Mouse (Mus musculus): Measurements from ENCODE around the gene Cyp2c54. TPM values are rescaled to one million over a fixed set of nuclear protein-coding genes. Genes with fewer than 3 reads are reported as not detected.
"Not testable (repeated sequence)": the region's sequence is repeated elsewhere in the genome, so short reads cannot be mapped to it uniquely, and the experiment has no call there.

Gene Cyp2c54
- total and polyA plus RNA-seq, 3 experiments: not detected

- no peak overlapping the region for H3K27ac ChIP-seq (ENCODE audit: control insufficient read depth, low read depth, low read length)
- no peaks in the 10 kb centered on the region for H3K36me3 ChIP-seq (ENCODE audit: control insufficient read depth in 1 of 2, insufficient read depth in 2 of 2, low read length in 2 of 2)
- TF ChIP-seq RAD21 (IDR thresholded peaks at IDR 0.05; ENCODE audit: low read depth, low read length): no peak
- TF ChIP-seq MYC (IDR thresholded peaks at IDR 0.05; ENCODE audit: low read depth, low read length): no peak
- TF ChIP-seq RCOR1 (IDR thresholded peaks at IDR 0.05; ENCODE audit: low read depth, low read length): no peak
- TF ChIP-seq MYB (IDR thresholded peaks at IDR 0.05; ENCODE audit: low read depth, low read length): no peak
- TF ChIP-seq KAT2A (conservative IDR thresholded peaks at IDR 0.05; ENCODE audit: low read depth, low read length): no peak
- no peak for TF ChIP-seq USF1 (IDR thresholded peaks at IDR 0.05; ENCODE audit: low read depth, low read length)
- TF ChIP-seq MXI1 (IDR thresholded peaks at IDR 0.05; ENCODE audit: low read depth, low read length): no peak
- TF ChIP-seq MAZ (IDR thresholded peaks at IDR 0.05; ENCODE audit: low read depth, low read length): no peak
- no peak for TF ChIP-seq CHD2 (IDR thresholded peaks at IDR 0.05; ENCODE audit: low read length)
- TF ChIP-seq USF2 (IDR thresholded peaks at IDR 0.05; ENCODE audit: borderline replicate concordance in 1 of 2, insufficient read depth in 1 of 2, low read depth in 1 of 2, low read length in 2 of 2): no peak
- no peak for DNase-seq (ENCODE audit: low read depth, low spot score)
- H3K27me3 ChIP-seq (ENCODE audit: control insufficient read depth in 1 of 2, insufficient read depth in 2 of 2, low read length in 2 of 2): no peaks in the 10 kb centered on the region
- H3K4me3 ChIP-seq (ENCODE audit: control insufficient read depth in 1 of 2, insufficient read depth in 1 of 2, low read depth in 2 of 2, low read length in 2 of 2): no peak overlapping the region
- no peaks in the 10 kb centered on the region for H3K79me2 ChIP-seq (ENCODE audit: control insufficient read depth, insufficient read depth, low read length, poor library complexity)
- H3K9ac ChIP-seq (ENCODE audit: control insufficient read depth, low read depth, low read length, poor library complexity, severe bottlenecking): no peak overlapping the region
- no peaks in the 10 kb centered on the region for H3K4me1 ChIP-seq (ENCODE audit: control insufficient read depth in 1 of 2, insufficient read depth in 2 of 2, low read length in 2 of 2)
- no peaks in the 10 kb centered on the region for H3K9me3 ChIP-seq (replicated peaks; ENCODE audit: insufficient read depth, low read length)
These were observed 17.5 kb upstream of the Cyp2c54 start for GRCm38 (mm10) chr19:40091111-40091510.

GRCm38 (mm10) chr19:40089421-40089820 lies 15.8 kb upstream of the Cyp2c54 start, which contains the start of gene Cyp2c50:
TSS of gene Cyp2c50 (plus strand) at chr19:40089688.
- H3K4me3 ChIP-seq (ENCODE audit: control insufficient read depth in 1 of 2, insufficient read depth in 1 of 2, low read depth in 2 of 2, low read length in 2 of 2); H3K9ac ChIP-seq (ENCODE audit: control insufficient read depth, low read depth, low read length, poor library complexity, severe bottlenecking); DNase-seq (ENCODE audit: low read depth, low spot score); H3K79me2 ChIP-seq (ENCODE audit: control insufficient read depth, insufficient read depth, low read length, poor library complexity); H3K4me1 ChIP-seq (ENCODE audit: control insufficient read depth in 1 of 2, insufficient read depth in 2 of 2, low read length in 2 of 2); H3K9me3 ChIP-seq (replicated peaks; ENCODE audit: insufficient read depth, low read length); H3K36me3 ChIP-seq (ENCODE audit: control insufficient read depth in 1 of 2, insufficient read depth in 2 of 2, low read length in 2 of 2); H3K27ac ChIP-seq (ENCODE audit: control insufficient read depth, low read depth, low read length); H3K27me3 ChIP-seq (ENCODE audit: control insufficient read depth in 1 of 2, insufficient read depth in 2 of 2, low read length in 2 of 2): not testable (repeated sequence)

GRCm38 (mm10) chr19:40088381-40088780 lies 14.8 kb upstream of the Cyp2c54 start:
- no peak overlapping the region for H3K27ac ChIP-seq (ENCODE audit: control insufficient read depth, low read depth, low read length)
- DNase-seq (ENCODE audit: low read depth, low spot score): no peak
- TF ChIP-seq EP300 (IDR thresholded peaks at IDR 0.05; ENCODE audit: low read depth in 1 of 2, low read length in 2 of 2) (no peak), HCFC1 (IDR thresholded peaks at IDR 0.05; ENCODE audit: low read depth, low read length) (no peak), NRF1 (IDR thresholded peaks at IDR 0.05; ENCODE audit: insufficient read depth, low read depth, low read length, poor library complexity, severe bottlenecking) (no peak), UBTF (IDR thresholded peaks at IDR 0.05; ENCODE audit: borderline replicate concordance, insufficient read depth, low read depth, low read length) (no peak), TCF12 (IDR thresholded peaks at IDR 0.05; ENCODE audit: low read depth, low read length) (no peak), ZKSCAN1 (IDR thresholded peaks at IDR 0.05; ENCODE audit: low read depth, low read length) (no peak), MEF2A (IDR thresholded peaks at IDR 0.05; ENCODE audit: extremely low read depth, insufficient replicate concordance, low read depth, low read length, poor library complexity, severe bottlenecking) (no peak)
- H3K4me3 ChIP-seq (ENCODE audit: control insufficient read depth in 1 of 2, insufficient read depth in 1 of 2, low read depth in 2 of 2, low read length in 2 of 2): no peak overlapping the region
- no peaks in the 10 kb centered on the region for H3K79me2 ChIP-seq (ENCODE audit: control insufficient read depth, insufficient read depth, low read length, poor library complexity)
- H3K36me3 ChIP-seq (ENCODE audit: control insufficient read depth in 1 of 2, insufficient read depth in 2 of 2, low read length in 2 of 2): no peaks in the 10 kb centered on the region
- H3K27me3 ChIP-seq (ENCODE audit: control insufficient read depth in 1 of 2, insufficient read depth in 2 of 2, low read length in 2 of 2): no peaks in the 10 kb centered on the region
- no peak overlapping the region for H3K9ac ChIP-seq (ENCODE audit: control insufficient read depth, low read depth, low read length, poor library complexity, severe bottlenecking)
- H3K9me3 ChIP-seq (replicated peaks; ENCODE audit: insufficient read depth, low read length): no peaks in the 10 kb centered on the region
- H3K4me1 ChIP-seq (ENCODE audit: control insufficient read depth in 1 of 2, insufficient read depth in 2 of 2, low read length in 2 of 2): no peaks in the 10 kb centered on the region

- not testable (repeated sequence) for H3K27ac ChIP-seq (ENCODE audit: control insufficient read depth, low read depth, low read length); H3K4me3 ChIP-seq (ENCODE audit: control insufficient read depth in 1 of 2, insufficient read depth in 1 of 2, low read depth in 2 of 2, low read length in 2 of 2); H3K9me3 ChIP-seq (replicated peaks; ENCODE audit: insufficient read depth, low read length); H3K27me3 ChIP-seq (ENCODE audit: control insufficient read depth in 1 of 2, insufficient read depth in 2 of 2, low read length in 2 of 2); H3K9ac ChIP-seq (ENCODE audit: control insufficient read depth, low read depth, low read length, poor library complexity, severe bottlenecking); DNase-seq (ENCODE audit: low read depth, low spot score); H3K36me3 ChIP-seq (ENCODE audit: control insufficient read depth in 1 of 2, insufficient read depth in 2 of 2, low read length in 2 of 2); H3K79me2 ChIP-seq (ENCODE audit: control insufficient read depth, insufficient read depth, low read length, poor library complexity); H3K4me1 ChIP-seq (ENCODE audit: control insufficient read depth in 1 of 2, insufficient read depth in 2 of 2, low read length in 2 of 2)
These were observed 81.5 kb downstream of the Cyp2c54 start, which contains the start of gene Cyp2c37 for GRCm38 (mm10) chr19:39992140-39992539. TSS of gene Cyp2c37 (plus strand) at chr19:39992424.

All from MEL (cell line).